Mouse (Mus musculus) neural tube, embryonic 13.5 days (tissue): ENCODE measurements at regions not wholly inside any gene's neighbourhood (a gene's known extent, or its start where the extent isn't known, plus 50 kb on each side); places are given as distances from the start of the nearest gene placed in this dataset.
"Not testable (repeated sequence)": the region's sequence is repeated elsewhere in the genome, so short reads cannot be mapped to it uniquely, and the experiment has no call there.

Experiments
- ATAC-seq: fragments of 200-750 bp; cut with Nextera tagmentation; 2 replicates; pipeline ENCODE4 v1.8.0; 2017; ENCODE audit warnings: low read depth, mild to moderate bottlenecking, moderate TSS enrichment, moderate library complexity
- H3K27ac ChIP-seq: fragments of 300-500 bp; sonication (generic); replicated peaks from 2 replicates; pipeline ENCODE4 v1.5.1; 2015; ENCODE audit warnings: moderate library complexity, mild to moderate bottlenecking, inconsistent platforms
- H3K27me3 ChIP-seq: fragments of 300-500 bp; sonication (generic); 2 replicates; pipeline ENCODE4 v1.6.1; 2015; ENCODE audit warnings: mild to moderate bottlenecking, inconsistent platforms
- H3K36me3 ChIP-seq: fragments of 300-500 bp; sonication (generic); 2 replicates; pipeline ENCODE4 v1.6.1; 2015; ENCODE audit warnings: mild to moderate bottlenecking, inconsistent platforms
- H3K4me1 ChIP-seq: fragments of 300-500 bp; sonication (generic); replicated peaks from 2 replicates; pipeline ENCODE4 v1.6.1; 2015; ENCODE audit warnings: inconsistent platforms
- H3K4me2 ChIP-seq: fragments of 300-500 bp; sonication (generic); 2 replicates; pipeline ENCODE4 v1.6.1; 2015; ENCODE audit warnings: inconsistent platforms, mild to moderate bottlenecking, moderate library complexity
- H3K4me3 ChIP-seq: fragments of 300-500 bp; sonication (generic); 2 replicates; pipeline ENCODE4 v1.5.1; 2015; ENCODE audit warnings: mild to moderate bottlenecking, inconsistent platforms
- H3K9ac ChIP-seq: fragments of 300-500 bp; sonication (generic); 2 replicates; pipeline ENCODE4 v1.6.1; 2015; ENCODE audit warnings: moderate library complexity, mild to moderate bottlenecking, inconsistent platforms
- H3K9me3 ChIP-seq: fragments of 300-500 bp; sonication (generic); 2 replicates; pipeline ENCODE4 v1.6.1; 2016; ENCODE audit warnings: inconsistent platforms
- WGBS: fragments of 180-500 bp; shearing (Covaris S2); methylation state at CpG from one replicate; pipeline ENCODE4 v1.1.7; 2015; 5-methylcytosine and 5-hydroxymethylcytosine counted together

- no peak for ATAC-seq
- H3K36me3 ChIP-seq: no peaks in the 10 kb centered on the region
- WGBS: 86% methylated on average over 2 of the region's 2 CpGs
- no peaks in the 10 kb centered on the region for H3K27me3 ChIP-seq
- H3K4me1 ChIP-seq: peaks cover 11% of the 10 kb centered on the region
- no peak overlapping the region for H3K4me2 ChIP-seq
- no peak overlapping the region for H3K9ac ChIP-seq
- no peak overlapping the region for H3K27ac ChIP-seq
- H3K4me3 ChIP-seq: no peak overlapping the region
- H3K9me3 ChIP-seq: no peaks in the 10 kb centered on the region
Observed at GRCm38 (mm10) chr12:32122915-32123314, 61.8 kb upstream of the Prkar2b start.

- not testable (repeated sequence) for H3K36me3 ChIP-seq, ATAC-seq, H3K4me3 ChIP-seq, H3K27ac ChIP-seq, H3K9ac ChIP-seq, H3K9me3 ChIP-seq, H3K27me3 ChIP-seq, H3K4me1 ChIP-seq, H3K4me2 ChIP-seq
- WGBS: 91% methylated on average over 1 of the region's 1 CpGs
Observed at GRCm38 (mm10) chr12:32122007-32122406, 60.9 kb upstream of the Prkar2b start.

DNA sequence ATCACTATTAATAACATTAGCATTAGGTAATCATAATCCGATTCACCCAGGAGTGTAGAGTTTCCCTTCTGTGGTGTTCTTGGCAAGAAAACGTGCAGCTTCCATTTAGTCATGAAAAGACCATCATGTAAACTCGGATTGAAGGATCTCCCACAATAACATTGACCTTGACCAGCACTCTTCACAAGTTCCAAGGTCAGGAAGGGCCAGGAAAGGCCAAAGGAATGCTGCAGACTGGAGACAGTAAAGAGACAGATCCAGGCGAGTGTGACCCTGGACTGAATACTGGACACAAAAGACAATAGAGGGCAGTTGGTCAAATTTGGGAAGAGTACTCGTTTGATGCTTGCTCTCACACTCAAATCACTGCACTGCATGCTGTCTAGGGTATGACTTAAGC is 51.6 kb upstream of the Prkar2b start:
- no peak for ATAC-seq
- Histone ChIP-seq H3K27me3 (no peaks in the 10 kb centered on the region), H3K4me2 (no peak overlapping the region), H3K9me3 (no peaks in the 10 kb centered on the region), H3K27ac (no peak overlapping the region), H3K36me3 (no peaks in the 10 kb centered on the region), H3K4me3 (no peak overlapping the region), H3K4me1 (peaks cover 14% of the 10 kb centered on the region; the same call in 1 of the 2 replicates), H3K9ac (no peak overlapping the region)
- 70% methylated on average over 5 of the region's 5 CpGs for WGBS

GRCm38 (mm10) chr12:32111508-32112119 is 50.5 kb upstream of the Prkar2b start:
- no peak overlapping the region for H3K4me2 ChIP-seq
- no peak for ATAC-seq
- no peaks in the 10 kb centered on the region for H3K9me3 ChIP-seq
- WGBS: 44% methylated on average over 7 of the region's 7 CpGs
- H3K4me1 ChIP-seq: peaks cover 14% of the 10 kb centered on the region; the same call in 1 of the 2 replicates
- no peak overlapping the region for H3K9ac ChIP-seq
- no peak overlapping the region for H3K4me3 ChIP-seq
- peak overlapping the region; percentile 46 for H3K27ac ChIP-seq
- H3K36me3 ChIP-seq: no peaks in the 10 kb centered on the region
- H3K27me3 ChIP-seq: no peaks in the 10 kb centered on the region

DNA sequence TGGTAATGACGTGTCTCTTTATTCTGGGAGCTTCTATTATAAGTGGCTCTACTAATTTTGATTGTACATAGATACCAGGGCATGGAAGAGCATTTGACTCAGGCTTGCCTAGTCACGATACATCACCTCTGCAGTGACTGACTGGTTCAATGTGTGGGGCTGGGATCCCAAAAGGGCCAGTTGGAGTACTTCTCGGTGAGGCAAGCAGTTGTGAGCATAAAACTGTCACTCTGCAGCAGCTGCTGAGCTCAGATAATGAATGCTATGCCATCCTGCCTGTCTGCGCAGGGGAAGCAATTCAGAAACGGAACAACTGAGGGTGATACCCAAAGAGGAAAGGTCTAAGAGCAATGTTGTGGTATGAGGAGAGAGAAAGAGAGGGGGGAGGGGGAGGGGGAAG is 49.8 kb upstream of the Prkar2b start:
- Histone ChIP-seq H3K27ac (0 out of 2 replicates have a peak overlapping the region, but pooled peaks have one; percentile 28), H3K27me3 (no peaks in the 10 kb centered on the region), H3K4me2 (no peak overlapping the region), H3K9me3 (no peaks in the 10 kb centered on the region), H3K4me1 (peaks cover 14% of the 10 kb centered on the region; the same call in 1 of the 2 replicates), H3K36me3 (no peaks in the 10 kb centered on the region), H3K4me3 (no peak overlapping the region), H3K9ac (no peak overlapping the region)
- peak; percentile 58; the same call in 1 of the 2 replicates for ATAC-seq
- WGBS: 13% methylated on average over 5 of the region's 5 CpGs
